Comparison of ENCODE assay signal across 16 mouse cellular contexts in the genomic region with DNA sequence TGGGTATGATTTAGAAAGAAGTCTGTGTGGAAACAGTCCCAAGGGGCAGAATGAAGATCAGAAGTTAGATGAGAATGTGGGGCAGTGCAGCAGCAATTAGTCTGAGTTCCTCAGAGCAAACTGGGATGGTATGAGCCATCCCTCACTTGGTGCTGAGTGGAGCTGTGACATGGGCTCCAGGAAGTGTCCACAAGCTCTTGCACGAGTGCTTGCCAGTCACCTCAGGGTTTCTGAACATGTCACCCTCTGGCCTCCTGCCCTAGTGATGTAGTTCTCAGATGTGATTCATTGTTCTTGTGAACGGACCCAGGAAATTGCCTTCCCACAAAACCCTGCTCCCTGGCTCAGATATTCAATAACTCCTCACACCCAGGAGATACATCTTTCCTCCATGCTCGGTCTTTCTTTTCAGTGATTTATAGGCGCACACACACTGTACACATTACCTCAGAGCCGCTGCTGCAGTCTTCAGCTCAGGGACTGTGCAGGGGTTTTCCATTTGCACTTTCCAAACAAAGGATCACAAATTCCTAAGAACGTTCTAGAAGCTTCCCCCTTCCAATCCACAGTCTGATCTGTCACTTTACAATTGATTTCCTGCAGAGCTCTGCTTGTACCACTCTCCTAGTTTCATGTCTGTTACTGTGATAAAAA.
DNase-seq lines count a peak whose midpoint lies in the region; ATAC-seq and TF ChIP-seq lines count a peak whose summit lies in the region.
"Had no signal": no experiment of that assay in that cellular context is flagged by ENCODE, and none has a peak within 500 bp of the region (broad histone marks: within the 10 kb centered on the region; RNA-seq: fewer than 3 reads in every experiment).

No protein-coding gene starts in this region.

- H3K4me3 ChIP-seq in intestine, embryonic 14.5 days (ENCODE audit: low read depth, low read length): no peak overlapping the region
- no peak overlapping the region for H3K4me3 ChIP-seq in intestine, embryonic 15.5 days (replicated peaks)
- no peak overlapping the region for H3K4me3 ChIP-seq in stomach, embryonic 14.5 days (ENCODE audit: low read depth, low read length)
- H3K4me3 ChIP-seq in stomach, postnatal 0 days (ENCODE audit: low read depth, low read length): no peak overlapping the region
- H3K4me3 ChIP-seq: forebrain, embryonic 10.5 days; midbrain, embryonic 13.5 days had no signal

- H3K9ac ChIP-seq in intestine, embryonic 14.5 days (ENCODE audit: low read length): no peak overlapping the region
- no peak overlapping the region for H3K9ac ChIP-seq in intestine, embryonic 15.5 days
- no peak overlapping the region for H3K9ac ChIP-seq in stomach, embryonic 14.5 days (replicated peaks; ENCODE audit: low read depth, low read length)
- no peak overlapping the region for H3K9ac ChIP-seq in stomach, postnatal 0 days (ENCODE audit: low read length)
- H3K9ac ChIP-seq: midbrain, embryonic 13.5 days had no signal

- TF ChIP-seq CTCF in stomach, postnatal 0 days (IDR thresholded peaks at IDR 0.05; ENCODE audit: low read depth): no peak

- H3K4me1 ChIP-seq in intestine, embryonic 14.5 days (replicated peaks; ENCODE audit: control insufficient read depth, insufficient read depth, low read length): peaks cover 8% of the 10 kb centered on the region
- no peaks in the 10 kb centered on the region for H3K4me1 ChIP-seq in intestine, embryonic 15.5 days (replicated peaks)
- H3K4me1 ChIP-seq in stomach, embryonic 14.5 days (ENCODE audit: control insufficient read depth, insufficient read depth, low read length): peaks cover 8% of the 10 kb centered on the region; the same call in 1 of the 2 replicates
- no peaks in the 10 kb centered on the region for H3K4me1 ChIP-seq in stomach, postnatal 0 days (replicated peaks; ENCODE audit: control insufficient read depth, insufficient read depth)
- H3K4me1 ChIP-seq: midbrain, embryonic 13.5 days had no signal

- 37% methylated on average over 6 of the region's 6 CpGs for WGBS in intestine, embryonic 14.5 days
- 32% methylated on average over 6 of the region's 6 CpGs for WGBS in intestine, embryonic 15.5 days
- WGBS in stomach, embryonic 14.5 days: 32% methylated on average over 6 of the region's 6 CpGs
- 31% methylated on average over 6 of the region's 6 CpGs for WGBS in stomach, postnatal 0 days

- no peak overlapping the region for H3K4me2 ChIP-seq in intestine, embryonic 14.5 days (ENCODE audit: low read length)
- H3K4me2 ChIP-seq in intestine, embryonic 15.5 days (replicated peaks): no peak overlapping the region
- H3K4me2 ChIP-seq in stomach, embryonic 14.5 days (replicated peaks; ENCODE audit: low read depth, low read length): no peak overlapping the region
- H3K4me2 ChIP-seq in stomach, postnatal 0 days (replicated peaks; ENCODE audit: low read depth): no peak overlapping the region
- H3K4me2 ChIP-seq: midbrain, embryonic 13.5 days had no signal

- no peaks in the 10 kb centered on the region for H3K9me3 ChIP-seq in intestine, embryonic 14.5 days (ENCODE audit: control insufficient read depth, low read length)
- H3K9me3 ChIP-seq in intestine, embryonic 15.5 days: no peaks in the 10 kb centered on the region
- no peaks in the 10 kb centered on the region for H3K9me3 ChIP-seq in stomach, embryonic 14.5 days (ENCODE audit: control insufficient read depth, low read depth, low read length)
- H3K9me3 ChIP-seq in stomach, postnatal 0 days (ENCODE audit: control insufficient read depth, low read length): no peaks in the 10 kb centered on the region
- H3K9me3 ChIP-seq: forebrain, embryonic 10.5 days; midbrain, embryonic 13.5 days had no signal

- no peak for DNase-seq in intestine, embryonic 14.5 days (ENCODE audit: low spot score)
- no peak for DNase-seq in stomach, postnatal 0 days (ENCODE audit: low spot score)
- peak; percentile 69 for DNase-seq in adrenal gland, postnatal 14 days
- DNase-seq in retina, embryonic 14.5 days (ENCODE audit: low spot score): peak; percentile 25
- no peak for DNase-seq in spleen, postnatal 14 days (ENCODE audit: low spot score in 2 of 2)
- DNase-seq in yolk sac, embryonic 10.5 days (ENCODE audit: low spot score): no peak
- DNase-seq: gastrocnemius, postnatal 10 days; kidney, adult 8-10 months; layer of hippocampus, adult 9-11 months; liver; spleen, adult 18-20 months; thymus, adult 2 months had no signal

- no peaks in the 10 kb centered on the region for H3K36me3 ChIP-seq in intestine, embryonic 14.5 days (ENCODE audit: control insufficient read depth, insufficient read depth, low read length)
- H3K36me3 ChIP-seq in intestine, embryonic 15.5 days: no peaks in the 10 kb centered on the region
- no peaks in the 10 kb centered on the region for H3K36me3 ChIP-seq in stomach, embryonic 14.5 days (ENCODE audit: control insufficient read depth, insufficient read depth, low read length)
- H3K36me3 ChIP-seq in stomach, postnatal 0 days (ENCODE audit: control insufficient read depth, insufficient read depth, low read length): no peaks in the 10 kb centered on the region
- H3K36me3 ChIP-seq: forebrain, embryonic 10.5 days; midbrain, embryonic 13.5 days had no signal

- peak overlapping the region; percentile 40; the same call in 1 of the 2 replicates for H3K27ac ChIP-seq in intestine, embryonic 14.5 days (ENCODE audit: low read depth)
- H3K27ac ChIP-seq in intestine, embryonic 15.5 days: no peak overlapping the region
- H3K27ac ChIP-seq in stomach, embryonic 14.5 days (ENCODE audit: low read length): peak overlapping the region; percentile 39; the same call in 1 of the 2 replicates
- no peak overlapping the region; the same call in 1 of the 2 replicates for H3K27ac ChIP-seq in stomach, postnatal 0 days (replicated peaks)
- H3K27ac ChIP-seq: forebrain, embryonic 10.5 days; midbrain, embryonic 13.5 days had no signal

- no peak for TF ChIP-seq EP300 in stomach, postnatal 0 days (optimal IDR thresholded peaks at IDR 0.05)

- H3K27me3 ChIP-seq in intestine, embryonic 14.5 days (replicated peaks; ENCODE audit: control insufficient read depth, insufficient read depth, low read length): no peaks in the 10 kb centered on the region
- no peaks in the 10 kb centered on the region for H3K27me3 ChIP-seq in intestine, embryonic 15.5 days (replicated peaks)
- H3K27me3 ChIP-seq in stomach, embryonic 14.5 days (ENCODE audit: control insufficient read depth, insufficient read depth, low read length): no peaks in the 10 kb centered on the region
- H3K27me3 ChIP-seq in stomach, postnatal 0 days (ENCODE audit: control insufficient read depth, insufficient read depth, low read length): no peaks in the 10 kb centered on the region
- H3K27me3 ChIP-seq: midbrain, embryonic 13.5 days had no signal

- no peak; the same call in 1 of the 2 replicates for ATAC-seq in intestine, embryonic 14.5 days (replicated peaks; ENCODE audit: low FRiP score, low TSS enrichment, low read depth)
- no peak for ATAC-seq in intestine, embryonic 15.5 days
- ATAC-seq in stomach, embryonic 14.5 days (ENCODE audit: insufficient number of reproducible peaks, insufficient read depth, low FRiP score, low read depth): no peak
- no peak for ATAC-seq in stomach, postnatal 0 days (ENCODE audit: low FRiP score, low TSS enrichment)
- ATAC-seq: midbrain, embryonic 13.5 days had no signal

Comparison
In these comparisons a context has a peak if more than half of its experiments do, and no peak if none do; other contexts are left out.
1. H3K27ac ChIP-seq: peak in intestine, embryonic 14.5 days (single experiment) and stomach, embryonic 14.5 days (single experiment); none in intestine, embryonic 15.5 days (single experiment) and stomach, postnatal 0 days (single experiment).
2. DNase-seq: peak in adrenal gland, postnatal 14 days (single experiment) and retina, embryonic 14.5 days (single experiment); none in intestine, embryonic 14.5 days (single experiment), stomach, postnatal 0 days (single experiment), spleen, postnatal 14 days (0 of 2) and yolk sac, embryonic 10.5 days (single experiment).